Mouse (Mus musculus) hindbrain, embryonic 15.5 days (tissue): ENCODE measurements around the gene Gm29609. TPM values are rescaled to one million over a fixed set of nuclear protein-coding genes. Genes with fewer than 3 reads are reported as not detected.
"Not testable (repeated sequence)": the region's sequence is repeated elsewhere in the genome, so short reads cannot be mapped to it uniquely, and the experiment has no call there.

Experiments
- ATAC-seq: fragments of 200-750 bp; cut with Nextera tagmentation; 2 replicates; pipeline ENCODE4 v1.8.0; 2017; ENCODE audit warnings: low read depth, moderate number of reproducible peaks, moderate TSS enrichment; ENCODE audit not compliant: low FRiP score
- H3K27ac ChIP-seq: fragments of 300-500 bp; sonication (generic); replicated peaks from 2 replicates; pipeline ENCODE4 v1.5.1; 2015; ENCODE audit warnings: mild to moderate bottlenecking, inconsistent platforms
- H3K27me3 ChIP-seq: fragments of 300-500 bp; sonication (generic); 2 replicates; pipeline ENCODE4 v1.6.1; 2015; ENCODE audit warnings: control low read depth, inconsistent platforms
- H3K36me3 ChIP-seq: fragments of 300-500 bp; sonication (generic); 2 replicates; pipeline ENCODE4 v1.6.1; 2015; ENCODE audit warnings: control low read depth, inconsistent platforms
- H3K4me1 ChIP-seq: fragments of 300-500 bp; sonication (generic); replicated peaks from 2 replicates; pipeline ENCODE4 v1.6.1; 2015; ENCODE audit warnings: control low read depth, inconsistent platforms
- H3K4me2 ChIP-seq: fragments of 300-500 bp; sonication (generic); 2 replicates; pipeline ENCODE4 v1.6.1; 2015; ENCODE audit warnings: moderate library complexity, mild to moderate bottlenecking, inconsistent platforms
- H3K4me3 ChIP-seq: fragments of 300-500 bp; sonication (generic); 2 replicates; pipeline ENCODE4 v1.5.1; 2015; ENCODE audit warnings: mild to moderate bottlenecking, inconsistent platforms
- H3K9ac ChIP-seq: fragments of 300-500 bp; sonication (generic); 2 replicates; pipeline ENCODE4 v1.6.1; 2015; ENCODE audit warnings: inconsistent platforms
- H3K9me3 ChIP-seq: fragments of 300-500 bp; sonication (generic); 2 replicates; pipeline ENCODE4 v1.6.1; 2016; ENCODE audit warnings: control low read depth, inconsistent platforms
- WGBS: fragments of 180-500 bp; shearing (Covaris S2); methylation state at CpG from one replicate; pipeline ENCODE4 v1.1.7; 2015; 5-methylcytosine and 5-hydroxymethylcytosine counted together
- polyA plus RNA-seq: library from polyadenylated mRNA; unstranded; fragments of >200 nt; fragmentation: Nextera tagmentation; extraction: Ambion mirVana; gene quantifications from 2 replicates; pipeline ENCODE4 v1.2.1, GENCODE M21; 2015

The Gm29609 gene
- 1.6 and 2.7 TPM in 2 replicates for polyA plus RNA-seq

DNA sequence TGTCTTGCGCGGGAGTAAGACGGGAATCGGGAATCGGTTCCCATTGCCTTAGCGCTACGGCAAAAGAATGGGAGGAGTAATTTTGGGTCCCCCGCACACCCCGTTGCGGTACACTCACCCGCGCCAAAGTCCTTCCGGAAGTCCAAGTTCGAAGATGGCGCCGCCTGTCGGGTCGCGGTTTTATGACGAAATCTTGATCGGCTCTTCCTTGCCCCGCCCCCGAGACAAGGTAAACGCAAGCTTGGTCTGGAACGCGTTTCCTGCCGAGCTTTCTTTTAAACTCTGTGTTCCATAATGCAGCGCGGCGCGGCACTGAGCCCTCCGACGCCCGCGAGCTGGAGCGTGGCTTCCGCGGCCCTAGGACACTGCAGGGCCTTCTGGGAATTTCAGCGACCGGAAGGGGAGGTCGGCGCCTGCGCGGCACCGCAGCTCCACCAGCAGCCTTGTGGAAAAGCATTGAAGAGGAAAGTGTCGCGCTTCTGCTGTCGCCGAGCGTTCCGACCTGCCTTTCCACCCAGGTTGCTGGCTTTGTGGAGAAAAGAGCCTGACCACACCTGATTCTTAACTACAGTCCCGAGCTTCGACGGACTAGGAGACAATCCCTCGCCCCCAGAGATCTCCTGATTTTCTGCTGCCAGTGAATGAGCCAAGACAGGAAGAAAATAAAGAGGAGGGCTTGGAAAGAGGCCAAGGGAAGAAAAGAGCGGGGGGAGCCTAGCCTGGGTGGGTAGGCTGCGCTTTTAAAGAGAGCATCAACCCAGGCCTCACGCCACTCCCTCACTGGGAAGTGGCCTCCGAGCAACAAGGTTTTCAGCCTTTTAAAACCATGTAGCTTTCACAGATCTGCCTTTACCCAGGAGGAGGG, at the start of gene Gm29609, which contains the start of gene Gtf3c2:
TSS of gene Gm29609 (minus strand) at position 146 of the 865 bp plus-strand sequence.
TSS of gene Gtf3c2 (minus strand) at position 379 of the 865 bp plus-strand sequence.
- peak within 1 kb of the TSS; percentile 90 for H3K4me3 ChIP-seq
- ATAC-seq = peak; percentile 98
- peak within 1 kb of the TSS; percentile 95 for H3K27ac ChIP-seq
- no peaks in the 10 kb centered on the region for H3K9me3 ChIP-seq
- peak within 1 kb of the TSS; percentile 88 for H3K4me2 ChIP-seq
- peak within 1 kb of the TSS; percentile 81 for H3K9ac ChIP-seq
- no peaks in the 10 kb centered on the region for H3K27me3 ChIP-seq
- peaks cover 31% of the 10 kb centered on the region for H3K4me1 ChIP-seq
- WGBS = under 1% methylated on average over 59 of the region's 59 CpGs
- H3K36me3 ChIP-seq = peaks cover 4% of the 10 kb centered on the region

DNA sequence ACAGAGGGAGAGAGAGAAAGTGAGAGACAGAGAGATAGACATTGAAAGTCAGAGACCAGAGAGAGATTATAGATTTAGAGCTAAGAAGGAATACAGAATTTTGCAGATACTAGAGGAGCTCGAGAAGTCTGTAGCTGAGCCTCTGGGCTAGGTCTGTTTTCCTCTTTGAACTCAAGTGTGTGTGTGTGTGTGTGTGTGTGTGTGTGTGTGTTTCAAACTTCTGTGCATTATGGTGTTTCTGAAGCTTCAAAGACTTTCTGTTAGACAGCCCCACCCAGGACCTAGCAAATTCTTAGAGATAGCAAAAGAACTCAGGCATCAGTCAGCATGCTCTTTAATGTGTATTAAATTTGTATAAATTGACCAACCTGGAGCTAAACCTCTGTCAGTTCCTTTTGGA, 46.9 kb upstream of the Gm29609 start:
- H3K4me3 ChIP-seq = no peak overlapping the region
- H3K4me1 ChIP-seq = peaks cover 8% of the 10 kb centered on the region
- no peaks in the 10 kb centered on the region for H3K9me3 ChIP-seq
- no peak overlapping the region for H3K9ac ChIP-seq
- no peak overlapping the region for H3K4me2 ChIP-seq
- ATAC-seq = no peak
- no peaks in the 10 kb centered on the region for H3K36me3 ChIP-seq
- H3K27ac ChIP-seq = no peak overlapping the region
- 0 out of 2 replicates have a peak, but pooled peaks cover 2% of the 10 kb centered on the region for H3K27me3 ChIP-seq
- 92% methylated on average over 1 of the region's 1 CpGs for WGBS

DNA sequence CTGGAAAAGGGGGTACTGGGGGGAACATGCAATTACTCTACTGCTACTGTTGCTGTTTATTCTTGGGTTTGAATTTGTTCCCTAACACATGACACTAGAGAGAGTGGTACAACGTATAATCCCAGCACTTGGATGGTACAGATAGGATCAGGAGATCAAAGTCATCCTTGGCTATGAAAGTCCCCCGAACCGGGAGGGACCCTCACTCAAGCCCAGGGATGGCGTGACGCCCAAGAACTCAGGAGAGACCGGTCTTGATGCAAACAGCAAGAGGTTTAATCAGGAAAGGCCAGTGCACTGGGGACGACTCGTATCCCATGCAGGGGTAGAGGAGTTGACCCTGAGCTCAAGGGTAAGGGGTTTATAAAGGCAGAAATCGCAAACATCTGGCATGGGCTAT, 43.0 kb upstream of the Gm29609 start:
- 97% methylated on average over 9 of the region's 9 CpGs for WGBS
- H3K4me3 ChIP-seq = no peak overlapping the region
- peaks cover 24% of the 10 kb centered on the region for H3K4me1 ChIP-seq
- no peak for ATAC-seq
- H3K9me3 ChIP-seq = no peaks in the 10 kb centered on the region
- H3K27me3 ChIP-seq = 0 out of 2 replicates have a peak, but pooled peaks cover 2% of the 10 kb centered on the region
- no peak overlapping the region for H3K4me2 ChIP-seq
- no peak overlapping the region for H3K27ac ChIP-seq
- H3K36me3 ChIP-seq = no peaks in the 10 kb centered on the region
- H3K9ac ChIP-seq = no peak overlapping the region

DNA sequence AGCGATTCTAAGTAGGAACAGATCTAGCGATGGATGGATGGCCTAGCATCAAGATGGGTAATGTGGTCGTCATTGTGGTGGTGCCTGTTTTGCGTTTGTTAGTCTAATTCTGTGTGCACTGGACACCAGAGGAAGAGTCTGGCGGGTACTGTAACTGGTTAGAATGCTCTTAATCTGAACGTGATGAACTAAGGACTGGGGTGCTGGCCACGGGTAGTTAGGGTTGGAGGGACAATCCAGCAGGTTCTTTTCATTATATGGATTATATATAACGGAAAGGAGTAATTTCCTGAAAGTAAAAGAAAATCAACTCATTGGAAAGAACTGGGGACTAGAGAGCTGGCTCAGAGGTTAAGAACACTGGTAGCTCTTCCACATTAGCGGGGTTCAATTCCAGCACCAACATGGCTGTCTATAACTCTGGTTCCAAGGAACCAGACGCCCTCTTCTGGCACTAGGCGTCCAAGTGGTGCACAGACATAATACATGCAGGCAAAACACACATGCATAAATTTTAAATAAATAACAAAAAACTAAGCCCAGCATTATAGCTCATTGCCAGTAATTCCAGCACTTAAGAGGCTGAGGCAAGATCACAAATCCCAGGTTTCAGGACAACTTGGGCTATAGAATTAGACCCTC, 41.7 kb upstream of the Gm29609 start:
- peaks cover 26% of the 10 kb centered on the region for H3K4me1 ChIP-seq
- no peaks in the 10 kb centered on the region for H3K9me3 ChIP-seq
- H3K9ac ChIP-seq = peak overlapping the region; percentile 80
- WGBS = 13% methylated on average over 11 of the region's 11 CpGs
- H3K4me2 ChIP-seq = peak overlapping the region; percentile 66
- H3K27ac ChIP-seq = peak overlapping the region; percentile 94
- ATAC-seq = no peak
- no peaks in the 10 kb centered on the region for H3K36me3 ChIP-seq
- H3K4me3 ChIP-seq = peak overlapping the region; percentile 85
- H3K27me3 ChIP-seq = 0 out of 2 replicates have a peak, but pooled peaks cover 2% of the 10 kb centered on the region

DNA sequence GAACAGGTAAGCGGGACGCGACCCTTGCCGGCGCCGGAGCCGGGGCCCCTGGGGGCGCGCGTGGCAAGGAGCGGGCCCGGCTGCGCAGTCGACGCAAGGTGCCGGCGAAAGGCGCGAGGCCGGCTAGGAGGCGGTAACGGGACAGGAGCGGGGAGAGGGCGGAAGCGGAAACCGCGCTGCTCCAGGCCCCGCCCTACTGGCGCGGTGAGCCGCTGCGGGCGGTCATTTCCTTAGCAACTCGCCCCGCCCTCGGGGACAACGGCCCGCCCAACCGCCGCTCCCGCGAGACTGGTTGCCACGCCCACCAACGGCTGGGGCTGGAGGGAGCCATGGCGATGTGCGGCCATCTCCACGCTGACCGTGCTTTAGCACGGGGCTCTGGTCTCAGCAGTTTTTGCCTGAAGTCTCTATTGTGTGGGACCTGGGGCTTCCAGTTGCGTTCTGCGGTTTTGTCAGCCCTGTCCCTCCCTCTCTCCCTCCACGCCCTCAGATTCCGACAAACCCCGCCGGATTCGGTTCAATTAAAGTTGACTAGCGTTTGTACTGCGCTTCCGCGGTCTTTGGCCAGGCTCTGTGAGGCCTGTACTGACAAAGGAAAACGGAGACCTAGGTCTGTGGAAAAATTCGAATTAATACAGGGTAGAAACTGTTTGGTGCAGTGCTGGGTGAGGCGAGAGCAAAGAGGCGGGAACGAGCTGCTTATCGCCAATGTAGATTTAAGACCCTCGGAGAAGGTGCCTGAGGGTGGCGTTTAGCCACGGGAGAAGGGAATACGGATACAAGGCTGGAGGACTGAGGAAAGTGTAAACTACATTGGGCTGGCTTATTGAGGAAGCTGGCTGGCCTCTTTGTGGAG, 41.0 kb upstream of the Gm29609 start, which contains the start of gene Ppm1g:
TSS of gene Ppm1g (minus strand) at position 240 of the 856 bp plus-strand sequence.
- peaks cover 26% of the 10 kb centered on the region for H3K4me1 ChIP-seq
- H3K4me2 ChIP-seq = peak within 1 kb of the TSS; percentile 66
- no peaks in the 10 kb centered on the region for H3K9me3 ChIP-seq
- H3K36me3 ChIP-seq = no peaks in the 10 kb centered on the region
- WGBS = under 1% methylated on average over 69 of the region's 70 CpGs
- H3K9ac ChIP-seq = peak within 1 kb of the TSS; percentile 80
- peak within 1 kb of the TSS; percentile 85 for H3K4me3 ChIP-seq
- ATAC-seq = peak; percentile 96
- H3K27me3 ChIP-seq = no peaks in the 10 kb centered on the region
- peak within 1 kb of the TSS; percentile 94 for H3K27ac ChIP-seq

DNA sequence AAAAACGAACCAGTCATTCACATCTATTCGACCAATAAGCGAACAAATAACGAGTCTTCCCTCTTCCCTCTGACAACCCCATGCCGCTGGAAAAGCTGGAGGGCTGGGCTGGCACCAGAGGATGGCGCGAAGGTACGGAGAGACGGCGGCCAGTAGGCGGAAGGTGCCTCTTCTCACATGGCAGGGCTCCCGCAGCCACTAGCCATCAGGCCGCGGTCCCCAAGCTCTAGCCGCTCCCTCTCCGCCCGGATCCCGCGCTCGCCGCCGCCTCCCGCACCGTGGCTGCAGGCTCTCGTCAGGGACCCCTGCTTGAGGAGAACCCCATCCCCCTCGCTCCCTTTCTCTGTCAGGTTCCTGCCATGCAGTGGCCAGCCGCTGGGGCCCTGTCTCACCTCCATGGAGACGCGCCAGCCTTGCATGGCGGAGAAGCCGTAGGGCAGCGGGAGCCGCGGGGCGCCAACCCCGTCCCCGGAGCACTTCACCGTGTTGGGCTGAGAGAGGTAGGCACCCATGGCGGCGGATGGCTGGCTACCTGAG, 40.3 kb upstream of the Gm29609 start:
- Histone ChIP-seq H3K27ac (peak overlapping the region; percentile 94), H3K9me3 (no peaks in the 10 kb centered on the region), H3K27me3 (no peaks in the 10 kb centered on the region), H3K4me1 (peaks cover 26% of the 10 kb centered on the region), H3K36me3 (no peaks in the 10 kb centered on the region), H3K4me3 (peak overlapping the region; percentile 85), H3K9ac (peak overlapping the region; percentile 80), H3K4me2 (peak overlapping the region; percentile 66)
- ATAC-seq = peak; percentile 67; the same call in 1 of the 2 replicates
- under 1% methylated on average over 38 of the region's 40 CpGs for WGBS

DNA sequence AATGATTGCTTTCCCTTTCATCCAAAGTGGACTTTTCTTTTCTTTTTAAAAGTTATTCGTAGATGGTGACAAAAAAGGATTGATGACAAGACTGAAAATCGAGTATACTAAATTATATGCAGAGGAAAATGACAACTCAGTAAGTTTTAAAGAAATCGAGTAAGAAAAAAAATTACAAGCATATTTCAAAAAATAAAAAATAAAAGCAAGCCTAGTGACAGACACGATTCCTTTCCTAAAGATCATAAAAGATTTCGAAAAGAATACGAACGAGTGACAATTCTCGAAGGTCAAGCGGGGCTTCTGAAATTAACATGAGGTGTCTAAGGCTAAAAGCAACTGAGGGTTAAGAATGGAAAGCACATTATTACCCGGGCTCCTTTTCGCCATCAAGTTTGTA, 39.8 kb upstream of the Gm29609 start:
- Histone ChIP-seq H3K4me2 (peak overlapping the region; percentile 66), H3K4me3 (peak overlapping the region; percentile 85), H3K9me3 (no peaks in the 10 kb centered on the region), H3K36me3 (no peaks in the 10 kb centered on the region), H3K27ac (peak overlapping the region; percentile 94), H3K27me3 (no peaks in the 10 kb centered on the region), H3K4me1 (peaks cover 26% of the 10 kb centered on the region), H3K9ac (peak overlapping the region; percentile 80)
- WGBS = 1% methylated on average over 11 of the region's 11 CpGs
- ATAC-seq = no peak

DNA sequence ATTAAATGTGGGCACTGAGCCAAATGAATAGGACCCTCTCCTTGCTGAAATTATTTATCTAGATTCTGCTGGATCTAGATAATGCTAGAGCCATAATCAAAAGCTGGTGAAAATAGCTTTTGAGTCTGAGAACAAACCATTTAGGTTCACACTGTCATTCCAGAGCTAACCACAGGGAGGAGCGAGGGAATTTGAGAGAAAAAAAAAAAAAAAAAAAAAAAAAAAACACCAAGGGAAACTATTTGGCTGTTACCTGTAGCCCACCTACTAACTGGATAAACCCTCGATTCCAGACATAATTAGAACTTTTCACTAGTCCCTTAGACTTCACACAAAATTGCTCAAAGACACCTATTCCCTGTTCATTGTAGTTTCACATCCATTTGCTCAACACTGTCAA, 39.4 kb upstream of the Gm29609 start:
- Histone ChIP-seq H3K36me3 (no peaks in the 10 kb centered on the region), H3K9ac (peak overlapping the region; percentile 27; the same call in 1 of the 2 replicates), H3K4me1 (peaks cover 26% of the 10 kb centered on the region), H3K27me3 (no peaks in the 10 kb centered on the region), H3K4me2 (peak overlapping the region; percentile 66), H3K4me3 (peak overlapping the region; percentile 85), H3K27ac (no peak overlapping the region), H3K9me3 (no peaks in the 10 kb centered on the region)
- no peak for ATAC-seq
- WGBS = 1% methylated on average over 2 of the region's 2 CpGs

DNA sequence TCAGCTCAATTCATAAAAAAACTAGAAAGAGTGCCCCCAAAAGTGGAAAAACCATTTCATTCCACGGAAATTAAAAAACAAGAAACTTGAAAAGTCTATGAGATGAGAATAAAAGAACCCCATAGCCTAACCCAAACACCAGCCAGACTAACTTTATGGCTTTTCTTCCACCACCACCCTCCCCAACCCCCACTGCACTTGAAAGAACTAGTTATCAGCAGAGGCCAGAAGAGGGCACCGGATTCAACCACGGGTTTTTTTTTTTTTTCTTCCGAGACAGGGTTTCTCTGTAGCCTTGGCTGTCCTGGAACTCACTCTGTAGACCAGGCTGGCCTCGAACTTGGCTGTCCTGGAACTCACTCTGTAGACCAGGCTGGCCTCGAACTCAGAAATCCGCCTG, 38.6 kb upstream of the Gm29609 start:
- no peak overlapping the region for H3K27ac ChIP-seq
- no peak overlapping the region for H3K4me3 ChIP-seq
- no peaks in the 10 kb centered on the region for H3K27me3 ChIP-seq
- WGBS = 62% methylated on average over 7 of the region's 7 CpGs
- no peaks in the 10 kb centered on the region for H3K36me3 ChIP-seq
- ATAC-seq = no peak
- peaks cover 26% of the 10 kb centered on the region for H3K4me1 ChIP-seq
- H3K9ac ChIP-seq = no peak overlapping the region
- peak overlapping the region; percentile 66 for H3K4me2 ChIP-seq
- no peaks in the 10 kb centered on the region for H3K9me3 ChIP-seq

DNA sequence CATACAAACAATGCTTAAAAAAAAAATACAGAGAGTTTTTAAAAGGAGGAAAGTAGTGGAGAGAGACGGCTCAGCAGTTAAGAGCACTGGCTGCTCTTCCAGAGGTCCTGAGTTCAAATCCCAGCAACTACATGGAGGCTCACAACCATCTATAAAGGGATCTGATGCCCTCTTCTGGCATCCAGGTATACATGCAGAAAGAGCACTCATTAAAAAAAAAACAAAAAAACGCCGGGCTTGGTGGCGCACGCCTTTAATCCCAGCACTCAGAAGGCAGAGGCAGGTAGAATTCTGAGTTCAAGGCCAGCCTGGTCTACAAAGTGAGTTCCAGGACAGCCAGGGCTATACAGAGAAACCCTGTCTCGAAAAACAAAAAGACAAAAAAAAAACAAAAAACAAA, 36.8 kb upstream of the Gm29609 start:
- H3K4me2 ChIP-seq, H3K4me3 ChIP-seq, H3K27me3 ChIP-seq, H3K36me3 ChIP-seq, H3K9me3 ChIP-seq, ATAC-seq, H3K9ac ChIP-seq, H3K27ac ChIP-seq: not testable (repeated sequence)
- 95% methylated on average over 6 of the region's 6 CpGs for WGBS
- H3K4me1 ChIP-seq = peaks cover 17% of the 10 kb centered on the region

DNA sequence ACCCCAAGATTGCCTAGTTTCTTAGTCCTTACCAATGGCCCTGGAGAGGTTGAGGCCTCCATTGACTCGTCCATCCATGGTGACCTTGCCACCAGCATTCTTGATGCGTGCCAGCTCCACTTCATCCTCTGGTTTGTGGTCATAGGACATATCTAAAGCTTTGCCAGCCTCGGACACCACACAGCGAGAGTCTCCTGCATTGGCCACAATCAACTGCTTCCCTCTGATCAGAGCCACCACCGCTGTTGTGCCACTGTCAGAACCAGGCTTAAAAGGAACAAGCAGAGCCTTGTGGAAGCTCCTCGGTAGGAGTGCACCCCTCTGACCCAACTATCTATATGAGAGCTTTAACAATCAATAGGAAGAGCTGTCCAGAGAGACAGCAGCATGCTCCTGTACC, 24.7 kb upstream of the Gm29609 start:
- H3K36me3 ChIP-seq = peaks cover 63% of the 10 kb centered on the region

More for the DNA sequence above, 24.7 kb upstream of the Gm29609 start:
- H3K9me3 ChIP-seq = 0 out of 2 replicates have a peak, but pooled peaks cover 4% of the 10 kb centered on the region
- H3K4me2 ChIP-seq = no peak overlapping the region
- H3K27ac ChIP-seq = no peak overlapping the region
- no peak overlapping the region for H3K4me3 ChIP-seq
- H3K27me3 ChIP-seq = no peaks in the 10 kb centered on the region
- H3K9ac ChIP-seq = no peak overlapping the region
- no peak for ATAC-seq
- 94% methylated on average over 6 of the region's 6 CpGs for WGBS
- peaks cover 24% of the 10 kb centered on the region for H3K4me1 ChIP-seq
